Mouse (Mus musculus): ENCODE results near the gene Pex6.

- TF ChIP-seq CTCF (IDR thresholded peaks at IDR 0.05; ENCODE audit: borderline replicate concordance, control insufficient read depth, extremely low read depth, insufficient read depth, low read length, poor library complexity) (no peak), POLR2A (IDR thresholded peaks at IDR 0.05; ENCODE audit: control insufficient read depth, extremely low read depth, insufficient read depth, low read length, poor library complexity) (no peak)
Measured at GRCm38 (mm10) chr17:46735287-46735686, 24.0 kb downstream of the Pex6 start.

All from thymus, adult 2 months (tissue).